Mouse (Mus musculus): Measurements from ENCODE around the gene P2ry13.

GRCm38 (mm10) chr3:59211784-59212183 lies 1.1 kb upstream of the P2ry13 start:
- TF ChIP-seq CTCF (conservative IDR thresholded peaks at IDR 0.05; ENCODE audit: insufficient read depth, insufficient read length, low read depth, low read length) (no peak), POLR2A (IDR thresholded peaks at IDR 0.05; ENCODE audit: low read depth, low read length) (no peak)

Data from kidney, adult 2 months (tissue).